Mouse (Mus musculus) bone marrow macrophage, adult 2 months (primary cell): ENCODE measurements around the gene Epx.

Experiments used
- CTCF ChIP-seq: IDR thresholded peaks from 2 replicates; pipeline ENCODE4 v1.5.1; 2012; ENCODE audit warnings: low read depth, mild to moderate bottlenecking, low read length, moderate library complexity
- POLR2A ChIP-seq: IDR thresholded peaks from 2 replicates; pipeline ENCODE4 v1.6.1; 2012; ENCODE audit warnings: mild to moderate bottlenecking, low read depth, low read length, borderline replicate concordance

GRCm38 (mm10) chr11:87853597-87853954, 21.8 kb downstream of the Epx start:
- no peak for TF ChIP-seq CTCF
- no peak for TF ChIP-seq POLR2A
